Mouse (Mus musculus) CD8-positive naive resting alpha-beta T cell, adult 2 months (primary cell): ENCODE results near the gene Tapbpl.
A peak's percentile ranks its signal among the peaks of the same experiment; 100 is the strongest.

Source experiments
- DNase-seq, 2 experiments: peaks; one replicate each; pipeline ENCODE4 v3.0.0; 2022; ENCODE audit warnings: low read depth in 2 of 2, low spot score in 2 of 2

Tapbpl gene

GRCm38 (mm10) chr6:125212621-125213020, 19.0 kb downstream of the Tapbpl start:
- no peak for DNase-seq

DNA sequence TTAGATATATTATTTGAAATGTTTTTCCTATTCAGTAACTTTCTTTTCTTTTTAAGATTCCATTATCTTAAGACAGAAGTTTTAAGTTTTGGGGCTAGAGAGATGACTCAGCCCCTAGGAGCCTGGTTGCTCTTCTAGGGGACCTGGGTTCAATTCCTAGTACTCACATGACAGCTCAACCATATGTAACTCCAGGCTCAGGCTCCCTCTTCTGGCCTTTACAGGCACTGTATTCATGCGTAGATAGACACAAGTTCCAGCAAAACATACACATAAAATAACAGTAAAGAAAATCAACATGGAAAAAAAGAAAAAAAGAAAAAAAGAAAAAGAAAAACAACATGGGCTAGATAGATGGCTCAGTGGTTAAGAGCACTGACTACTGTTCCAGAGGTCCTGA, 21.2 kb downstream of the Tapbpl start:
- no peak for DNase-seq

DNA sequence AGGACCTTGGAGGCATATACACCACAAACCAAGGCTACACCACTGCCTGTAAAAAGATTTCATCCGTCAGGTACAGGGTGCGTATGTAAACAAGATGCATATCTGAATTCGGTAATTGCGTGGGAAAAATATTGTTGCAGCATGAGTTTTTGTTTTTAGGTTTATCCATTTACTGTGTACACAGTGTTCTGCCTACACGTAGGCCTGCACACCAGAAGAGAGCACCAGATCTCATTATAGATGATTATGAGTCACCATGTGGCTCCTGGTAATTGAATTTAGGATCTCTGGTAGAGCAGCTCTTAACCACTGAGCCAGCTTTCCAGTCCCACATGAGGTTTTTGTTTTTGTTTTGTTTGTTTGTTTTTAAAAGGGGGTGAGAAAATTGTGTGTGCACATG, 34.5 kb downstream of the Tapbpl start:
- no peak for DNase-seq

- DNase-seq: no peak
Measured at GRCm38 (mm10) chr6:125196301-125196700, 35.4 kb downstream of the Tapbpl start.

DNA sequence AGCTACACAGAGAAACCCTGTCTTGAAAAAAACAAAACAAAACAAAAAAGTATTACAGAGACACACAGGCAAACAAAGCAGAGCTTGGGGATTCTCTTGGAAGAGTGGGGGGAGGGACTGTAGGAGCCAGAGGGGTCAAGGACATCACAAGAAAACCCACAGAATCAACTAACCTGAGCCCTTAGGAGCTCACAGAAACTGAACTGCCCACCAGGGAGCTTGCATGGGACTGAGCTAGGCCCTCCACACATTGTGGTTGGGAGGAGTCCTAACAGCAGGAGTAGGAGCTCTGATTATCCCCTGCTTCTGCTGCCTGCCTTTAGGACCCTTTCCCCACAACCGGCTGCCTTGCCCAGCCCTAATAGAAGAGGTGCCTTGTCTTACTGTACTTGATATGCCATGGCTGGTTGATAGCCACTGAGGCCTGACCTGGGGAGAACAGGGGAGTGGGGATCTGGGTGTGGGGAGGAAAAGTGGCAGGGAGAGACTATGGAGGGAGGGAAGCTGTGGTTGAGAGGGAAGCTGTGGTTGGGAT, 36.1 kb downstream of the Tapbpl start:
- DNase-seq: no peak

- DNase-seq: no peak
Measured at GRCm38 (mm10) chr6:125193390-125193789, 38.3 kb downstream of the Tapbpl start.

GRCm38 (mm10) chr6:125192841-125193240, 38.8 kb downstream of the Tapbpl start:
- no peak for DNase-seq

GRCm38 (mm10) chr6:125192016-125192714, 39.5 kb downstream of the Tapbpl start:
- peak; percentile 67 to 79 for DNase-seq

- peak; percentile 94 to 96 for DNase-seq
Measured at GRCm38 (mm10) chr6:125191332-125192015, 40.2 kb downstream of the Tapbpl start, which contains the start of the genes Ncapd2 and Mrpl51. TSS of gene Ncapd2 (minus strand) at chr6:125191701. TSS of gene Mrpl51 (plus strand) at chr6:125191801.

- DNase-seq: no peak
Measured at GRCm38 (mm10) chr6:125190816-125191215, 40.8 kb downstream of the Tapbpl start.

DNA sequence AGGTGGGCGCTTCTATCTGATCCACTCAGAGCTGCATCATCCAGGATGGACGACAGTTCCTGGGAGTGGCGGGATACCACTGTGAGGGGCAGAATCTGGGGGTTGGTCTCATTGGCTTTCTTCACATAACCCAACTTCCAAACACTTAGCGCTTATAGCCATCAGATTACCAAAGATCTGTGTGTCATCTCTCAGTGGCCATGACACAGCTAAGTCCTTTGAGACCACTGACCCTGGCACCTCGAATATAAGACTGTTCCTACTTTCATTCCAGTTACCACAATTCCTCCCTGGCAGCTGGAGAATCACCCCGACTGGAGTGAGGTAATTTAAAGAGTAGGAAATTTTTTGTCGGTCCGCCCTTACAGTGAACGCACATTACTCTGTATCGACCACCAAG, 45.5 kb downstream of the Tapbpl start:
- no peak for DNase-seq

- DNase-seq: no peak
Measured at GRCm38 (mm10) chr6:125182133-125182532, 49.5 kb downstream of the Tapbpl start.

GRCm38 (mm10) chr6:125179601-125180000, 52.1 kb downstream of the Tapbpl start:
- no peak for DNase-seq

DNA sequence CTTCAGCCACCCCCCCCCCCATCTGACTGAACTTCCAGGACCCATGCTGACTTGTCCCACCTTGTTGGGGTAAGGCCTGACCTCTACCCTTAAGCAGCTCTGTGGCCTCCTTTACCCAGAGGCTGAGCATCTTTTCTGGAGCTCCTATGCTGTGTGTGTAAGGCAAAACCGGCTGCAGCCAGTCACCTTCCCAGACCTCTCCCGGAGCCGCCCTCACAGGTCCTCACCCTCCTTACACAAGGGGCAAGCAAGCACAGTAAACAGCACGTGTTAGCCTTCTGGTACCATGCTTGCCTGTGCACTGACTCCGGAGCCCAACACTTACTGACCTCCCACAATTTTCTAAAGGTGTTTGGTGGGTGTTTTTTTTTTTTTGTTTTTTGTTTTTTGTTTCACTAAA, 56.2 kb downstream of the Tapbpl start:
- no peak for DNase-seq
